Mouse (Mus musculus): Measurements from ENCODE around the gene Slc6a12. TPM values are rescaled to one million over a fixed set of nuclear protein-coding genes. Genes with fewer than 3 reads are reported as not detected.
"Not testable (repeated sequence)": the region's sequence is repeated elsewhere in the genome, so short reads cannot be mapped to it uniquely, and the experiment has no call there.

The Slc6a12 gene
- polyA plus RNA-seq, 1 experiment from 2014 or later: 1.6 TPM

GRCm38 (mm10) chr6:121356041-121356440 lies 13.2 kb downstream of the Slc6a12 start:
- 94% methylated on average over 1 of the region's 1 CpGs for WGBS
- no peak overlapping the region for H3K4me2 ChIP-seq (ENCODE audit: low read length)
- ATAC-seq (ENCODE audit: low FRiP score, low TSS enrichment): no peak

GRCm38 (mm10) chr6:121357232-121357631 lies 14.4 kb downstream of the Slc6a12 start:
- H3K9me3 ChIP-seq (ENCODE audit: control insufficient read depth, low read length): no peaks in the 10 kb centered on the region
- no peak overlapping the region for H3K4me2 ChIP-seq (ENCODE audit: low read length)
- no peak overlapping the region for H3K27ac ChIP-seq (replicated peaks; ENCODE audit: low read depth, low read length)
- WGBS: 66% methylated on average over 6 of the region's 6 CpGs
- no peak overlapping the region for H3K4me3 ChIP-seq (replicated peaks; ENCODE audit: low read depth, low read length)
- ATAC-seq (ENCODE audit: low FRiP score, low TSS enrichment) (no peak), DNase-seq (no peak)
- H3K9ac ChIP-seq (replicated peaks; ENCODE audit: low read length): no peak overlapping the region
- H3K36me3 ChIP-seq (ENCODE audit: control insufficient read depth, insufficient read depth, low read length): no peaks in the 10 kb centered on the region
- H3K27me3 ChIP-seq (ENCODE audit: control insufficient read depth, insufficient read depth, low read length): no peaks in the 10 kb centered on the region
- H3K4me1 ChIP-seq (ENCODE audit: control insufficient read depth, insufficient read depth, low read length): no peaks in the 10 kb centered on the region

More at GRCm38 (mm10) chr6:121356041-121356440, 13.2 kb downstream of the Slc6a12 start:
- Histone ChIP-seq H3K4me1 (ENCODE audit: control insufficient read depth, insufficient read depth, low read length) (no peaks in the 10 kb centered on the region), H3K36me3 (ENCODE audit: control insufficient read depth, insufficient read depth, low read length) (no peaks in the 10 kb centered on the region), H3K27ac (replicated peaks; ENCODE audit: low read depth, low read length) (no peak overlapping the region), H3K9ac (replicated peaks; ENCODE audit: low read length) (no peak overlapping the region), H3K27me3 (ENCODE audit: control insufficient read depth, insufficient read depth, low read length) (no peaks in the 10 kb centered on the region), H3K4me3 (replicated peaks; ENCODE audit: low read depth, low read length) (no peak overlapping the region), H3K9me3 (ENCODE audit: control insufficient read depth, low read length) (no peaks in the 10 kb centered on the region)
- no peak for DNase-seq

GRCm38 (mm10) chr6:121363061-121363460 lies 20.2 kb downstream of the Slc6a12 start:
- DNase-seq (no peak), ATAC-seq (ENCODE audit: low FRiP score, low TSS enrichment) (no peak)
- H3K36me3 ChIP-seq (ENCODE audit: control insufficient read depth, insufficient read depth, low read length): no peaks in the 10 kb centered on the region
- no peak overlapping the region for H3K4me3 ChIP-seq (replicated peaks; ENCODE audit: low read depth, low read length)
- no peak overlapping the region for H3K4me2 ChIP-seq (ENCODE audit: low read length)
- H3K27ac ChIP-seq (replicated peaks; ENCODE audit: low read depth, low read length): no peak overlapping the region
- H3K9me3 ChIP-seq (ENCODE audit: control insufficient read depth, low read length): no peaks in the 10 kb centered on the region
- H3K27me3 ChIP-seq (ENCODE audit: control insufficient read depth, insufficient read depth, low read length): no peaks in the 10 kb centered on the region
- no peaks in the 10 kb centered on the region for H3K4me1 ChIP-seq (ENCODE audit: control insufficient read depth, insufficient read depth, low read length)
- WGBS: 81% methylated on average over 6 of the region's 6 CpGs
- H3K9ac ChIP-seq (replicated peaks; ENCODE audit: low read length): no peak overlapping the region

- Histone ChIP-seq H3K4me2 (ENCODE audit: low read length) (no peak overlapping the region), H3K9ac (replicated peaks; ENCODE audit: low read length) (no peak overlapping the region), H3K9me3 (ENCODE audit: control insufficient read depth, low read length) (no peaks in the 10 kb centered on the region), H3K4me3 (replicated peaks; ENCODE audit: low read depth, low read length) (no peak overlapping the region), H3K27me3 (ENCODE audit: control insufficient read depth, insufficient read depth, low read length) (no peaks in the 10 kb centered on the region), H3K27ac (replicated peaks; ENCODE audit: low read depth, low read length) (no peak overlapping the region), H3K36me3 (ENCODE audit: control insufficient read depth, insufficient read depth, low read length) (no peaks in the 10 kb centered on the region), H3K4me1 (ENCODE audit: control insufficient read depth, insufficient read depth, low read length) (no peaks in the 10 kb centered on the region)
- 84% methylated on average over 4 of the region's 4 CpGs for WGBS
- ATAC-seq (ENCODE audit: low FRiP score, low TSS enrichment): no peak
- DNase-seq: no peak
These were observed 21.1 kb downstream of the Slc6a12 start for GRCm38 (mm10) chr6:121363956-121364355.

GRCm38 (mm10) chr6:121366537-121366936 lies 23.7 kb downstream of the Slc6a12 start:
- H3K9me3 ChIP-seq (ENCODE audit: control insufficient read depth, low read length); H3K9ac ChIP-seq (replicated peaks; ENCODE audit: low read length); ATAC-seq (ENCODE audit: low FRiP score, low TSS enrichment); H3K27me3 ChIP-seq (ENCODE audit: control insufficient read depth, insufficient read depth, low read length); H3K4me2 ChIP-seq (ENCODE audit: low read length); H3K27ac ChIP-seq (replicated peaks; ENCODE audit: low read depth, low read length); H3K4me1 ChIP-seq (ENCODE audit: control insufficient read depth, insufficient read depth, low read length); H3K36me3 ChIP-seq (ENCODE audit: control insufficient read depth, insufficient read depth, low read length); H3K4me3 ChIP-seq (replicated peaks; ENCODE audit: low read depth, low read length): not testable (repeated sequence)
- 18% methylated on average over 2 of the region's 2 CpGs for WGBS
- DNase-seq: peak; percentile 32

GRCm38 (mm10) chr6:121367099-121367498 lies 24.2 kb downstream of the Slc6a12 start:
- Histone ChIP-seq H3K27ac (replicated peaks; ENCODE audit: low read depth, low read length) (no peak overlapping the region), H3K9ac (replicated peaks; ENCODE audit: low read length) (no peak overlapping the region), H3K27me3 (ENCODE audit: control insufficient read depth, insufficient read depth, low read length) (no peaks in the 10 kb centered on the region), H3K9me3 (ENCODE audit: control insufficient read depth, low read length) (no peaks in the 10 kb centered on the region), H3K4me2 (ENCODE audit: low read length) (no peak overlapping the region), H3K36me3 (ENCODE audit: control insufficient read depth, insufficient read depth, low read length) (no peaks in the 10 kb centered on the region), H3K4me3 (replicated peaks; ENCODE audit: low read depth, low read length) (no peak overlapping the region), H3K4me1 (ENCODE audit: control insufficient read depth, insufficient read depth, low read length) (no peaks in the 10 kb centered on the region)
- no peak for ATAC-seq (ENCODE audit: low FRiP score, low TSS enrichment)
- 57% methylated on average over 3 of the region's 3 CpGs for WGBS
- no peak for DNase-seq

- 71% methylated on average over 10 of the region's 10 CpGs for WGBS
- no peak for ATAC-seq (ENCODE audit: low FRiP score, low TSS enrichment)
- no peak overlapping the region for H3K4me2 ChIP-seq (ENCODE audit: low read length)
These were observed 28.5 kb downstream of the Slc6a12 start for GRCm38 (mm10) chr6:121371197-121371980.

GRCm38 (mm10) chr6:121376159-121376558 lies 33.3 kb downstream of the Slc6a12 start:
- DNase-seq: no peak
- Histone ChIP-seq H3K27ac (replicated peaks; ENCODE audit: low read depth, low read length) (no peak overlapping the region), H3K4me2 (ENCODE audit: low read length) (no peak overlapping the region), H3K4me1 (ENCODE audit: control insufficient read depth, insufficient read depth, low read length) (no peaks in the 10 kb centered on the region), H3K9me3 (ENCODE audit: control insufficient read depth, low read length) (no peaks in the 10 kb centered on the region), H3K9ac (replicated peaks; ENCODE audit: low read length) (no peak overlapping the region), H3K36me3 (ENCODE audit: control insufficient read depth, insufficient read depth, low read length) (no peaks in the 10 kb centered on the region), H3K4me3 (replicated peaks; ENCODE audit: low read depth, low read length) (no peak overlapping the region), H3K27me3 (ENCODE audit: control insufficient read depth, insufficient read depth, low read length) (no peaks in the 10 kb centered on the region)
- no peak for ATAC-seq (ENCODE audit: low FRiP score, low TSS enrichment)
- 84% methylated on average over 12 of the region's 12 CpGs for WGBS

More at GRCm38 (mm10) chr6:121371197-121371980, 28.5 kb downstream of the Slc6a12 start:
- Histone ChIP-seq H3K9me3 (ENCODE audit: control insufficient read depth, low read length) (no peaks in the 10 kb centered on the region), H3K4me3 (replicated peaks; ENCODE audit: low read depth, low read length) (no peak overlapping the region), H3K9ac (replicated peaks; ENCODE audit: low read length) (no peak overlapping the region), H3K36me3 (ENCODE audit: control insufficient read depth, insufficient read depth, low read length) (no peaks in the 10 kb centered on the region), H3K27me3 (ENCODE audit: control insufficient read depth, insufficient read depth, low read length) (no peaks in the 10 kb centered on the region), H3K27ac (replicated peaks; ENCODE audit: low read depth, low read length) (no peak overlapping the region), H3K4me1 (ENCODE audit: control insufficient read depth, insufficient read depth, low read length) (no peaks in the 10 kb centered on the region)
- DNase-seq: no peak

GRCm38 (mm10) chr6:121378256-121378655 lies 35.4 kb downstream of the Slc6a12 start:
- no peak for DNase-seq
- Histone ChIP-seq H3K27me3 (ENCODE audit: control insufficient read depth, insufficient read depth, low read length) (no peaks in the 10 kb centered on the region), H3K9ac (replicated peaks; ENCODE audit: low read length) (no peak overlapping the region), H3K27ac (replicated peaks; ENCODE audit: low read depth, low read length) (no peak overlapping the region), H3K9me3 (ENCODE audit: control insufficient read depth, low read length) (no peaks in the 10 kb centered on the region), H3K36me3 (ENCODE audit: control insufficient read depth, insufficient read depth, low read length) (no peaks in the 10 kb centered on the region), H3K4me2 (ENCODE audit: low read length) (no peak overlapping the region), H3K4me3 (replicated peaks; ENCODE audit: low read depth, low read length) (no peak overlapping the region), H3K4me1 (ENCODE audit: control insufficient read depth, insufficient read depth, low read length) (no peaks in the 10 kb centered on the region)
- WGBS: 56% methylated on average over 4 of the region's 4 CpGs
- no peak for ATAC-seq (ENCODE audit: low FRiP score, low TSS enrichment)
